Mouse (Mus musculus) kidney, embryonic 16.5 days (tissue): Measurements from ENCODE around the gene Itga9. TPM values are rescaled to one million over a fixed set of nuclear protein-coding genes. Genes with fewer than 3 reads are reported as not detected.

Experiments used
- ATAC-seq: fragments of 200-750 bp; cut with Nextera tagmentation; 2 replicates; pipeline ENCODE4 v1.8.0; 2017; ENCODE audit warnings: moderate TSS enrichment; ENCODE audit not compliant: low FRiP score, low TSS enrichment
- H3K27ac ChIP-seq: fragments of 300-500 bp; sonication (generic); 2 replicates; pipeline ENCODE4 v1.5.1; 2014; ENCODE audit warnings: low read length
- H3K27me3 ChIP-seq: fragments of 300-500 bp; sonication (generic); 2 replicates; pipeline ENCODE4 v1.6.1; 2014; ENCODE audit warnings: low read length, control low read depth, mixed read lengths; ENCODE audit not compliant: insufficient read depth
- H3K36me3 ChIP-seq: fragments of 300-500 bp; sonication (generic); 2 replicates; pipeline ENCODE4 v1.6.1; 2014; ENCODE audit warnings: low read length, control low read depth, mixed read lengths; ENCODE audit not compliant: insufficient read depth
- H3K4me1 ChIP-seq: fragments of 300-500 bp; sonication (generic); 2 replicates; pipeline ENCODE4 v1.6.1; 2014; ENCODE audit warnings: low read length, control low read depth, mixed read lengths; ENCODE audit not compliant: insufficient read depth
- H3K4me2 ChIP-seq: fragments of 300-500 bp; sonication (generic); replicated peaks from 2 replicates; pipeline ENCODE4 v1.6.1; 2014; ENCODE audit warnings: low read depth, low read length
- H3K4me3 ChIP-seq: fragments of 300-500 bp; sonication (generic); 2 replicates; pipeline ENCODE4 v1.5.1; 2014; ENCODE audit warnings: mild to moderate bottlenecking, low read length
- H3K9ac ChIP-seq: fragments of 300-500 bp; sonication (generic); replicated peaks from 2 replicates; pipeline ENCODE4 v1.6.1; 2014; ENCODE audit warnings: low read length
- H3K9me3 ChIP-seq: fragments of 300-500 bp; sonication (generic); 2 replicates; pipeline ENCODE4 v1.6.1; 2016; ENCODE audit warnings: low read length, control low read depth
- WGBS: fragments of 180-500 bp; shearing (Covaris S2); extraction: QIAGEN DNeasy Blood & Tissue Kit; methylation state at CpG from one replicate; pipeline ENCODE4 v1.1.7; 2014; 5-methylcytosine and 5-hydroxymethylcytosine counted together
- polyA plus RNA-seq: library from polyadenylated mRNA; unstranded; fragments of >200 nt; fragmentation: Nextera tagmentation; extraction: Ambion mirVana; gene quantifications from 2 replicates; pipeline ENCODE4 v1.2.1, GENCODE M21; 2015

Itga9 gene
- polyA plus RNA-seq, 1 experiment from 2014 or later = 10.8 TPM

- ATAC-seq = no peak
Observed at GRCm38 (mm10) chr9:118706176-118706975, 99.9 kb downstream of the Itga9 start.

DNA sequence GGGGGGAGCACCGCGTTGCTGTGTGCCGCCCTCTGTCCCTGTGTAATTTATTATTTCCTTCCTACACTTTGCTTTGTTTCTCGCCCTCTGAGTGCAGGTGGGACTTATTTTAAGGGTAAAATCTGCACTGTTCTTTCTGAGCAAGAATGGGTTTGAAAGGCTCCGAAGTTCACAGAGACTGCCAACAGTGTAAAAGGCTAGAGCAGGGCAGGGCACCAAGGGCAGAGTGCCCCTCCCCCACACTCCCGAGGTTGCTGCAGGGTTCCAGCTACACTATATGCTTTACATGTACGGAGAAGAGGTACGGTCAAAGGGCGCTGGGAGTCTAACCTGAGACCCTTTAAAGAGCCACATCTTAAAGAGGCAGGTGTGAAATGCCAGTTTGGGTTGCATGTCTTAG lies 104.1 kb downstream of the Itga9 start:
- no peak overlapping the region for H3K9ac ChIP-seq
- H3K36me3 ChIP-seq = peaks cover 15% of the 10 kb centered on the region
- WGBS = 38% methylated on average over 9 of the region's 9 CpGs
- no peak overlapping the region for H3K4me3 ChIP-seq
- H3K27ac ChIP-seq = no peak overlapping the region
- H3K4me2 ChIP-seq = no peak overlapping the region
- H3K27me3 ChIP-seq = no peaks in the 10 kb centered on the region
- no peak for ATAC-seq
- peaks cover 27% of the 10 kb centered on the region for H3K4me1 ChIP-seq
- peaks cover 3% of the 10 kb centered on the region; the same call in 1 of the 2 replicates for H3K9me3 ChIP-seq

More at GRCm38 (mm10) chr9:118706176-118706975, 99.9 kb downstream of the Itga9 start:
- Histone ChIP-seq H3K36me3 (peaks cover 9% of the 10 kb centered on the region; the same call in 1 of the 2 replicates), H3K27ac (peak overlapping the region; percentile 76; the same call in 1 of the 2 replicates), H3K4me1 (peaks cover 36% of the 10 kb centered on the region), H3K9me3 (peaks cover 3% of the 10 kb centered on the region; the same call in 1 of the 2 replicates), H3K4me3 (no peak overlapping the region), H3K27me3 (no peaks in the 10 kb centered on the region), H3K9ac (no peak overlapping the region), H3K4me2 (0 out of 2 replicates have a peak overlapping the region, but pooled peaks have one; percentile 21)
- 56% methylated on average over 18 of the region's 18 CpGs for WGBS

- H3K4me2 ChIP-seq = no peak overlapping the region
- H3K4me1 ChIP-seq = peaks cover 21% of the 10 kb centered on the region; the same call in 1 of the 2 replicates
- peaks cover 25% of the 10 kb centered on the region for H3K36me3 ChIP-seq
- H3K27ac ChIP-seq = no peak overlapping the region
- no peaks in the 10 kb centered on the region for H3K27me3 ChIP-seq
- no peak for ATAC-seq
- H3K9me3 ChIP-seq = peaks cover 3% of the 10 kb centered on the region; the same call in 1 of the 2 replicates
- H3K9ac ChIP-seq = no peak overlapping the region
- H3K4me3 ChIP-seq = no peak overlapping the region
- WGBS = 92% methylated on average over 11 of the region's 11 CpGs
Observed at GRCm38 (mm10) chr9:118711749-118712148, 105.3 kb downstream of the Itga9 start.

DNA sequence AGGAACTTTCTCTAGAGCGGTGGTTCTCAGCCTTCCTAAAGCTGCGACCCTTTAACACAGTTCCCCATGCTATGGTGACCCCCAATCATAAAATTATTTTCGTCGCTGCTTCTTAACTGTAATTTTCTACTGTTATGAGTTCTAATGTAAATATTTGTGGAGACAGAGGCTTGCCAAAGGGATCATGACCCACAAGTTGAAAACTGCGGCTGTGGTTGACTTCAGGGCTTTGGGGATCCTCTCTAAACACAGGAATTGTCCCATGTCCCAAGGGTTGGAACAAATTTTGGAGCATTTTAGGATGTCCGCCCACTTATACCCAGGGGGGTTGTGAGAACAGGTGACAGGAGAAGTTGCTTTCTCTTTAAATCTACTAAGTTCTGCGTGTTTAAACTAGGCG lies 107.0 kb downstream of the Itga9 start:
- Histone ChIP-seq H3K4me1 (peaks cover 21% of the 10 kb centered on the region; the same call in 1 of the 2 replicates), H3K27me3 (no peaks in the 10 kb centered on the region), H3K36me3 (peaks cover 23% of the 10 kb centered on the region), H3K27ac (no peak overlapping the region), H3K4me3 (no peak overlapping the region), H3K4me2 (no peak overlapping the region), H3K9ac (no peak overlapping the region), H3K9me3 (no peaks in the 10 kb centered on the region; the same call in 1 of the 2 replicates)
- 76% methylated on average over 8 of the region's 8 CpGs for WGBS
- ATAC-seq = no peak

- H3K9me3 ChIP-seq = no peaks in the 10 kb centered on the region; the same call in 1 of the 2 replicates
- no peak overlapping the region for H3K9ac ChIP-seq
- ATAC-seq = no peak
- 84% methylated on average over 5 of the region's 5 CpGs for WGBS
- H3K27ac ChIP-seq = no peak overlapping the region
- no peaks in the 10 kb centered on the region for H3K27me3 ChIP-seq
- H3K4me3 ChIP-seq = no peak overlapping the region
- peaks cover 23% of the 10 kb centered on the region for H3K36me3 ChIP-seq
- no peak overlapping the region for H3K4me2 ChIP-seq
- peaks cover 21% of the 10 kb centered on the region; the same call in 1 of the 2 replicates for H3K4me1 ChIP-seq
Observed at GRCm38 (mm10) chr9:118714536-118714935, 108.0 kb downstream of the Itga9 start.

DNA sequence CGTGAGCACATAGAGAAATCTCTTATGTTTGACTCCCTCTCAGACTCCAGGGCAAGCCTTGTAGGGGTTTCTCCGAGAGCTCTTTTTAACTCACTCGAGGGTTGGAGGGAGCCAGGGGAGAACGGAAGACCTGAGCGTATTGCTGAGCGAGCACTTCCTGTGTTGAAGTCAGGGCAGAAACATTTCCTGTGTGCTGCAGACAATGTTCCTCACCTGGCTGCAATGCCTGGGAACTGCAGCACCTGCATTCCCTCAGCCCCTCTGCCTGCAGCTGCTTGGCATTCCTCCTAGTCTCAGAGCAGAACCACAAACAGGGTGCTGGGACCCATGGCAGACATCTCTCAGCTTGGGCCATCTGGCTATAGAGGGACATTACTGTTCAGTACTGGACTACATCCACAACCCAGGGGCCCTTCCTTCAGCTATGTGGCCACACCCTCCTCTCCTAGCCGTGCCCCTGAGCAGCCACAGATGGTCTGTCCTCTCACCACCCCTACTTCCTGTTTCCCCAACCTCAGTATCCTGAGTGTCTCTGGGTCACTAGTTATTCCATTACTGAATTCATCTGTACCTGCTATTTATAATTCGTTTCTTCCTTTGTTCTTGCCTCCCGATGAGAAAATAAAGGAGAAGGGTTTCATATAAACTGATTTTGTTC lies 109.6 kb downstream of the Itga9 start:
- Histone ChIP-seq H3K4me1 (peaks cover 10% of the 10 kb centered on the region; the same call in 1 of the 2 replicates), H3K27me3 (no peaks in the 10 kb centered on the region), H3K9ac (no peak overlapping the region), H3K4me3 (no peak overlapping the region), H3K27ac (peak overlapping the region; percentile 65; the same call in 1 of the 2 replicates), H3K36me3 (peaks cover 27% of the 10 kb centered on the region), H3K9me3 (no peaks in the 10 kb centered on the region; the same call in 1 of the 2 replicates), H3K4me2 (no peak overlapping the region)
- no peak for ATAC-seq
- 79% methylated on average over 9 of the region's 9 CpGs for WGBS

DNA sequence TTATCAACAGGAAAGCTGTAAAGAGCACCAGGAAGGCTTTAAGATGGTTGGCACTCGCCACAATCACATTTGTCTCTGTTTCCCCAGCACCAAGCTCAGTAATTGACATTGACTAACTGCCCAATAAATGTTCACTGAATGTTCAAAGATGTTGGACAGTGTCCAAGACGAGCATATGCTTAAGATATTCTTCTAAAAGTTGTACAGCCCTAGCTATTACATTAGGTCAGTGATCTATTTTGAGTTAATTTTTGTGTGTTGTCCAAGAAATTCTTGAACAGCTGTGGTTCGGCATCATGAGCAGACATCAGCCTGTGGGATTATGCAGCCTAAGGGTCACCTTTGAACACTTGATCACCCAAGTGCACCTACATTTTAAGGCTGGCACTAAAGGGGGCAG lies 110.9 kb downstream of the Itga9 start:
- Histone ChIP-seq H3K27ac (peak overlapping the region; percentile 65; the same call in 1 of the 2 replicates), H3K27me3 (no peaks in the 10 kb centered on the region), H3K4me1 (peaks cover 10% of the 10 kb centered on the region; the same call in 1 of the 2 replicates), H3K9me3 (no peaks in the 10 kb centered on the region; the same call in 1 of the 2 replicates), H3K9ac (no peak overlapping the region), H3K4me2 (no peak overlapping the region), H3K4me3 (no peak overlapping the region), H3K36me3 (peaks cover 22% of the 10 kb centered on the region)
- no peak for ATAC-seq
- 40% methylated on average over 3 of the region's 3 CpGs for WGBS

- Histone ChIP-seq H3K4me3 (no peak overlapping the region), H3K36me3 (peaks cover 20% of the 10 kb centered on the region), H3K27ac (no peak overlapping the region), H3K4me1 (peaks cover 10% of the 10 kb centered on the region; the same call in 1 of the 2 replicates), H3K9me3 (no peaks in the 10 kb centered on the region; the same call in 1 of the 2 replicates), H3K4me2 (no peak overlapping the region), H3K9ac (no peak overlapping the region), H3K27me3 (no peaks in the 10 kb centered on the region)
- ATAC-seq = no peak
- 90% methylated on average over 2 of the region's 2 CpGs for WGBS
Observed at GRCm38 (mm10) chr9:118718511-118718910, 112.0 kb downstream of the Itga9 start.

- H3K4me3 ChIP-seq = no peak overlapping the region
- WGBS = 89% methylated on average over 6 of the region's 6 CpGs
- no peak overlapping the region for H3K9ac ChIP-seq
Observed at GRCm38 (mm10) chr9:118721056-118721455, 114.6 kb downstream of the Itga9 start.

More at GRCm38 (mm10) chr9:118721056-118721455, 114.6 kb downstream of the Itga9 start:
- ATAC-seq = no peak
- H3K36me3 ChIP-seq = peaks cover 15% of the 10 kb centered on the region
- H3K27ac ChIP-seq = no peak overlapping the region
- H3K4me2 ChIP-seq = no peak overlapping the region
- H3K27me3 ChIP-seq = no peaks in the 10 kb centered on the region
- H3K9me3 ChIP-seq = no peaks in the 10 kb centered on the region; the same call in 1 of the 2 replicates
- peaks cover 2% of the 10 kb centered on the region; the same call in 1 of the 2 replicates for H3K4me1 ChIP-seq
